Mouse (Mus musculus): ENCODE results near the gene Pde4b. TPM values are rescaled to one million over a fixed set of nuclear protein-coding genes. Genes with fewer than 3 reads are reported as not detected.

Gene Pde4b
- polyA plus RNA-seq, 1 experiment, result 3.9 TPM

- 85% methylated on average over 3 of the region's 3 CpGs for WGBS
- Histone ChIP-seq H3K4me3 (replicated peaks; ENCODE audit: control insufficient read depth, low read depth, low read length) (no peak overlapping the region), H3K4me1 (ENCODE audit: control insufficient read depth, insufficient read depth, low read length) (no peaks in the 10 kb centered on the region), H3K27ac (ENCODE audit: control insufficient read depth, insufficient read depth, low read depth, low read length, poor library complexity) (no peak overlapping the region)
- TF ChIP-seq POLR2A (IDR thresholded peaks at IDR 0.05; ENCODE audit: borderline replicate concordance, control insufficient read depth, low read depth, low read length), result no peak
- no peak for TF ChIP-seq CTCF (IDR thresholded peaks at IDR 0.05; ENCODE audit: control insufficient read depth, insufficient read depth, low read length)
Observed at GRCm38 (mm10) chr4:102141241-102141640, 53.9 kb downstream of the Pde4b start.

GRCm38 (mm10) chr4:102148766-102149165 lies 61.4 kb downstream of the Pde4b start:
- Histone ChIP-seq H3K4me3 (replicated peaks; ENCODE audit: control insufficient read depth, low read depth, low read length) (no peak overlapping the region), H3K27ac (ENCODE audit: control insufficient read depth, insufficient read depth, low read depth, low read length, poor library complexity) (no peak overlapping the region), H3K4me1 (ENCODE audit: control insufficient read depth, insufficient read depth, low read length) (no peaks in the 10 kb centered on the region)
- TF ChIP-seq CTCF (IDR thresholded peaks at IDR 0.05; ENCODE audit: control insufficient read depth, insufficient read depth, low read length), result no peak
- TF ChIP-seq POLR2A (IDR thresholded peaks at IDR 0.05; ENCODE audit: borderline replicate concordance, control insufficient read depth, low read depth, low read length), result no peak
- 79% methylated on average over 4 of the region's 4 CpGs for WGBS

GRCm38 (mm10) chr4:102159178-102159577 lies 71.8 kb downstream of the Pde4b start:
- Histone ChIP-seq H3K27ac (ENCODE audit: control insufficient read depth, insufficient read depth, low read depth, low read length, poor library complexity) (no peak overlapping the region), H3K4me3 (replicated peaks; ENCODE audit: control insufficient read depth, low read depth, low read length) (no peak overlapping the region), H3K4me1 (ENCODE audit: control insufficient read depth, insufficient read depth, low read length) (no peaks in the 10 kb centered on the region)
- TF ChIP-seq POLR2A (IDR thresholded peaks at IDR 0.05; ENCODE audit: borderline replicate concordance, control insufficient read depth, low read depth, low read length) (no peak), CTCF (IDR thresholded peaks at IDR 0.05; ENCODE audit: control insufficient read depth, insufficient read depth, low read length) (no peak)

- 55% methylated on average over 3 of the region's 3 CpGs for WGBS
- TF ChIP-seq POLR2A (IDR thresholded peaks at IDR 0.05; ENCODE audit: borderline replicate concordance, control insufficient read depth, low read depth, low read length) (no peak), CTCF (IDR thresholded peaks at IDR 0.05; ENCODE audit: control insufficient read depth, insufficient read depth, low read length) (no peak)
- no peak overlapping the region for H3K27ac ChIP-seq (ENCODE audit: control insufficient read depth, insufficient read depth, low read depth, low read length, poor library complexity)
- no peak overlapping the region for H3K4me3 ChIP-seq (replicated peaks; ENCODE audit: control insufficient read depth, low read depth, low read length)
- H3K4me1 ChIP-seq (ENCODE audit: control insufficient read depth, insufficient read depth, low read length), result no peaks in the 10 kb centered on the region
Observed at GRCm38 (mm10) chr4:102171636-102172035, 84.3 kb downstream of the Pde4b start.

- TF ChIP-seq POLR2A (IDR thresholded peaks at IDR 0.05; ENCODE audit: borderline replicate concordance, control insufficient read depth, low read depth, low read length) (no peak), CTCF (IDR thresholded peaks at IDR 0.05; ENCODE audit: control insufficient read depth, insufficient read depth, low read length) (no peak)
- WGBS, result 48% methylated on average over 7 of the region's 7 CpGs
- H3K4me3 ChIP-seq (replicated peaks; ENCODE audit: control insufficient read depth, low read depth, low read length), result no peak overlapping the region
- no peak overlapping the region for H3K27ac ChIP-seq (ENCODE audit: control insufficient read depth, insufficient read depth, low read depth, low read length, poor library complexity)
- H3K4me1 ChIP-seq (ENCODE audit: control insufficient read depth, insufficient read depth, low read length), result no peaks in the 10 kb centered on the region
Observed at GRCm38 (mm10) chr4:102172711-102173213, 85.4 kb downstream of the Pde4b start.

- 75% methylated on average over 2 of the region's 2 CpGs for WGBS
- Histone ChIP-seq H3K4me3 (replicated peaks; ENCODE audit: control insufficient read depth, low read depth, low read length) (no peak overlapping the region), H3K4me1 (ENCODE audit: control insufficient read depth, insufficient read depth, low read length) (no peaks in the 10 kb centered on the region), H3K27ac (ENCODE audit: control insufficient read depth, insufficient read depth, low read depth, low read length, poor library complexity) (no peak overlapping the region)
- TF ChIP-seq POLR2A (IDR thresholded peaks at IDR 0.05; ENCODE audit: borderline replicate concordance, control insufficient read depth, low read depth, low read length) (no peak), CTCF (IDR thresholded peaks at IDR 0.05; ENCODE audit: control insufficient read depth, insufficient read depth, low read length) (no peak)
Observed at GRCm38 (mm10) chr4:102175985-102176384, 88.6 kb downstream of the Pde4b start.

- no peaks in the 10 kb centered on the region for H3K4me1 ChIP-seq (ENCODE audit: control insufficient read depth, insufficient read depth, low read length)
- H3K27ac ChIP-seq (ENCODE audit: control insufficient read depth, insufficient read depth, low read depth, low read length, poor library complexity), result no peak overlapping the region
- H3K4me3 ChIP-seq (replicated peaks; ENCODE audit: control insufficient read depth, low read depth, low read length), result no peak overlapping the region
- 69% methylated on average over 5 of the region's 5 CpGs for WGBS
- TF ChIP-seq POLR2A (IDR thresholded peaks at IDR 0.05; ENCODE audit: borderline replicate concordance, control insufficient read depth, low read depth, low read length), result no peak
- no peak for TF ChIP-seq CTCF (IDR thresholded peaks at IDR 0.05; ENCODE audit: control insufficient read depth, insufficient read depth, low read length)
Observed at GRCm38 (mm10) chr4:102177258-102177657, 89.9 kb downstream of the Pde4b start.

- Histone ChIP-seq H3K27ac (ENCODE audit: control insufficient read depth, insufficient read depth, low read depth, low read length, poor library complexity) (no peak overlapping the region), H3K4me1 (ENCODE audit: control insufficient read depth, insufficient read depth, low read length) (no peaks in the 10 kb centered on the region), H3K4me3 (replicated peaks; ENCODE audit: control insufficient read depth, low read depth, low read length) (no peak overlapping the region)
- WGBS, result 76% methylated on average over 5 of the region's 5 CpGs
- TF ChIP-seq CTCF (IDR thresholded peaks at IDR 0.05; ENCODE audit: control insufficient read depth, insufficient read depth, low read length), result no peak
- no peak for TF ChIP-seq POLR2A (IDR thresholded peaks at IDR 0.05; ENCODE audit: borderline replicate concordance, control insufficient read depth, low read depth, low read length)
Observed at GRCm38 (mm10) chr4:102186888-102187287, 99.5 kb downstream of the Pde4b start.

- no peaks in the 10 kb centered on the region for H3K4me1 ChIP-seq (ENCODE audit: control insufficient read depth, insufficient read depth, low read length)
- TF ChIP-seq POLR2A (IDR thresholded peaks at IDR 0.05; ENCODE audit: borderline replicate concordance, control insufficient read depth, low read depth, low read length) (no peak), CTCF (IDR thresholded peaks at IDR 0.05; ENCODE audit: control insufficient read depth, insufficient read depth, low read length) (no peak)
- H3K27ac ChIP-seq (ENCODE audit: control insufficient read depth, insufficient read depth, low read depth, low read length, poor library complexity), result no peak overlapping the region
- 87% methylated on average over 5 of the region's 5 CpGs for WGBS
- H3K4me3 ChIP-seq (replicated peaks; ENCODE audit: control insufficient read depth, low read depth, low read length), result no peak overlapping the region
Observed at GRCm38 (mm10) chr4:102197707-102198106, 110.4 kb downstream of the Pde4b start.
